Mouse (Mus musculus) midbrain, embryonic 11.5 days (tissue): ENCODE measurements around the gene C1qtnf1. TPM values are rescaled to one million over a fixed set of nuclear protein-coding genes. Genes with fewer than 3 reads are reported as not detected.

ENCODE experiments used
- ATAC-seq: fragments of 200-750 bp; cut with Nextera tagmentation; 2 replicates; pipeline ENCODE4 v1.8.0; 2017; ENCODE audit warnings: moderate TSS enrichment, moderate library complexity; ENCODE audit not compliant: low FRiP score
- DNase-seq: peaks from one replicate; pipeline ENCODE4 v3.0.0; 2015; ENCODE audit warnings: low spot score; ENCODE audit errors: missing footprints
- H3K27ac ChIP-seq: fragments of 300-500 bp; sonication (generic); 2 replicates; pipeline ENCODE4 v1.5.1; 2014; ENCODE audit warnings: low read depth, low read length
- H3K27me3 ChIP-seq: fragments of 300-500 bp; sonication (generic); 2 replicates; pipeline ENCODE4 v1.6.1; 2014; ENCODE audit warnings: mild to moderate bottlenecking, low read length, moderate library complexity, mixed read lengths; ENCODE audit not compliant: control insufficient read depth, insufficient read depth
- H3K36me3 ChIP-seq: fragments of 300-500 bp; sonication (generic); 2 replicates; pipeline ENCODE4 v1.6.1; 2014; ENCODE audit warnings: mild to moderate bottlenecking, low read length, moderate library complexity, mixed read lengths; ENCODE audit not compliant: control insufficient read depth, insufficient read depth
- H3K4me1 ChIP-seq: fragments of 300-500 bp; sonication (generic); 2 replicates; pipeline ENCODE4 v1.6.1; 2014; ENCODE audit warnings: low read length; ENCODE audit not compliant: control insufficient read depth, insufficient read depth
- H3K4me2 ChIP-seq: fragments of 300-500 bp; sonication (generic); 2 replicates; pipeline ENCODE4 v1.6.1; 2014; ENCODE audit warnings: mild to moderate bottlenecking, moderate library complexity
- H3K4me3 ChIP-seq: fragments of 300-500 bp; sonication (generic); 2 replicates; pipeline ENCODE4 v1.5.1; 2014; ENCODE audit warnings: low read depth, low read length
- H3K9ac ChIP-seq: fragments of 300-500 bp; sonication (generic); 2 replicates; pipeline ENCODE4 v1.6.1; 2014; ENCODE audit warnings: low read length
- H3K9me3 ChIP-seq: fragments of 300-500 bp; sonication (generic); 2 replicates; pipeline ENCODE4 v1.6.1; 2016; ENCODE audit warnings: low read length; ENCODE audit not compliant: control insufficient read depth
- WGBS: fragments of 180-500 bp; shearing (Covaris S2); extraction: QIAGEN DNeasy Blood & Tissue Kit; methylation state at CpG from one replicate; pipeline ENCODE4 v1.1.7; 2014; 5-methylcytosine and 5-hydroxymethylcytosine counted together
- polyA plus RNA-seq: library from polyadenylated mRNA; unstranded; fragments of >200 nt; fragmentation: Nextera tagmentation; extraction: Ambion mirVana; gene quantifications from 2 replicates; pipeline ENCODE4 v1.2.1, GENCODE M21; 2014

C1qtnf1 gene
- polyA plus RNA-seq, 1 experiment from 2014 or later = 2.6 TPM

GRCm38 (mm10) chr11:118442691-118443090 is 14.7 kb downstream of the C1qtnf1 start:
- Histone ChIP-seq H3K4me1 (peaks cover 16% of the 10 kb centered on the region), H3K4me2 (no peak overlapping the region), H3K36me3 (no peaks in the 10 kb centered on the region), H3K27ac (no peak overlapping the region), H3K4me3 (no peak overlapping the region), H3K9me3 (no peaks in the 10 kb centered on the region), H3K9ac (no peak overlapping the region), H3K27me3 (no peaks in the 10 kb centered on the region)
- ATAC-seq (no peak), DNase-seq (no peak)
- 83% methylated on average over 13 of the region's 13 CpGs for WGBS

- Histone ChIP-seq H3K27me3 (no peaks in the 10 kb centered on the region), H3K9me3 (no peaks in the 10 kb centered on the region), H3K27ac (no peak overlapping the region), H3K36me3 (no peaks in the 10 kb centered on the region), H3K4me1 (peaks cover 14% of the 10 kb centered on the region), H3K9ac (no peak overlapping the region), H3K4me3 (no peak overlapping the region), H3K4me2 (no peak overlapping the region)
- DNase-seq (peak; percentile 98), ATAC-seq (peak; percentile 19; the same call in 1 of the 2 replicates)
- 39% methylated on average over 11 of the region's 11 CpGs for WGBS
Observed at GRCm38 (mm10) chr11:118443201-118443970, 15.4 kb downstream of the C1qtnf1 start.

- Histone ChIP-seq H3K4me2 (no peak overlapping the region), H3K9ac (no peak overlapping the region)
- DNase-seq = peak; percentile 97
Observed at GRCm38 (mm10) chr11:118445843-118446242, 17.8 kb downstream of the C1qtnf1 start.

GRCm38 (mm10) chr11:118447346-118447745 is 19.3 kb downstream of the C1qtnf1 start:
- ATAC-seq (no peak), DNase-seq (no peak)
- Histone ChIP-seq H3K36me3 (no peaks in the 10 kb centered on the region), H3K4me2 (no peak overlapping the region), H3K4me3 (no peak overlapping the region), H3K4me1 (no peaks in the 10 kb centered on the region), H3K27me3 (no peaks in the 10 kb centered on the region), H3K27ac (no peak overlapping the region), H3K9me3 (no peaks in the 10 kb centered on the region), H3K9ac (no peak overlapping the region)
- 75% methylated on average over 4 of the region's 4 CpGs for WGBS

More at GRCm38 (mm10) chr11:118445843-118446242, 17.8 kb downstream of the C1qtnf1 start:
- H3K9me3 ChIP-seq = no peaks in the 10 kb centered on the region
- no peaks in the 10 kb centered on the region for H3K36me3 ChIP-seq
- WGBS = 18% methylated on average over 3 of the region's 3 CpGs
- H3K4me3 ChIP-seq = no peak overlapping the region
- ATAC-seq = peak; percentile 63; the same call in 1 of the 2 replicates
- no peaks in the 10 kb centered on the region for H3K27me3 ChIP-seq
- no peak overlapping the region for H3K27ac ChIP-seq
- no peaks in the 10 kb centered on the region for H3K4me1 ChIP-seq

GRCm38 (mm10) chr11:118448385-118448784 is 20.4 kb downstream of the C1qtnf1 start:
- Histone ChIP-seq H3K9me3 (no peaks in the 10 kb centered on the region), H3K27ac (no peak overlapping the region), H3K4me3 (no peak overlapping the region), H3K36me3 (no peaks in the 10 kb centered on the region), H3K4me2 (no peak overlapping the region), H3K27me3 (no peaks in the 10 kb centered on the region), H3K4me1 (no peaks in the 10 kb centered on the region), H3K9ac (no peak overlapping the region)
- DNase-seq (no peak), ATAC-seq (no peak)
- 87% methylated on average over 8 of the region's 8 CpGs for WGBS

GRCm38 (mm10) chr11:118451211-118451610 is 23.2 kb downstream of the C1qtnf1 start:
- H3K9ac ChIP-seq = no peak overlapping the region
- 90% methylated on average over 6 of the region's 6 CpGs for WGBS
- no peak for DNase-seq
- H3K4me2 ChIP-seq = no peak overlapping the region
- H3K36me3 ChIP-seq = no peaks in the 10 kb centered on the region
- no peaks in the 10 kb centered on the region for H3K27me3 ChIP-seq
- no peak for ATAC-seq
- H3K4me3 ChIP-seq = no peak overlapping the region
- H3K4me1 ChIP-seq = no peaks in the 10 kb centered on the region
- no peaks in the 10 kb centered on the region for H3K9me3 ChIP-seq
- no peak overlapping the region for H3K27ac ChIP-seq

- H3K27ac ChIP-seq = no peak overlapping the region
- no peaks in the 10 kb centered on the region for H3K4me1 ChIP-seq
- no peak for ATAC-seq
- WGBS = 59% methylated on average over 2 of the region's 2 CpGs
- no peaks in the 10 kb centered on the region for H3K36me3 ChIP-seq
- H3K9me3 ChIP-seq = no peaks in the 10 kb centered on the region
- H3K27me3 ChIP-seq = no peaks in the 10 kb centered on the region
- no peak overlapping the region for H3K4me2 ChIP-seq
- no peak for DNase-seq
- H3K9ac ChIP-seq = no peak overlapping the region
- H3K4me3 ChIP-seq = no peak overlapping the region
Observed at GRCm38 (mm10) chr11:118452955-118453354, 25.0 kb downstream of the C1qtnf1 start.

GRCm38 (mm10) chr11:118453886-118454671 is 26.1 kb downstream of the C1qtnf1 start:
- WGBS = 73% methylated on average over 11 of the region's 11 CpGs
- H3K9ac ChIP-seq = no peak overlapping the region
- H3K4me3 ChIP-seq = no peak overlapping the region
- H3K36me3 ChIP-seq = no peaks in the 10 kb centered on the region
- H3K9me3 ChIP-seq = no peaks in the 10 kb centered on the region
- H3K27me3 ChIP-seq = no peaks in the 10 kb centered on the region
- ATAC-seq (no peak), DNase-seq (no peak)
- no peaks in the 10 kb centered on the region for H3K4me1 ChIP-seq
- no peak overlapping the region for H3K4me2 ChIP-seq
- no peak overlapping the region for H3K27ac ChIP-seq

GRCm38 (mm10) chr11:118455788-118456187 is 27.8 kb downstream of the C1qtnf1 start:
- no peaks in the 10 kb centered on the region for H3K27me3 ChIP-seq

More at GRCm38 (mm10) chr11:118455788-118456187, 27.8 kb downstream of the C1qtnf1 start:
- Histone ChIP-seq H3K4me1 (no peaks in the 10 kb centered on the region), H3K27ac (no peak overlapping the region), H3K9me3 (no peaks in the 10 kb centered on the region), H3K9ac (no peak overlapping the region), H3K4me3 (no peak overlapping the region), H3K36me3 (no peaks in the 10 kb centered on the region), H3K4me2 (no peak overlapping the region)
- 89% methylated on average over 6 of the region's 6 CpGs for WGBS
- ATAC-seq (no peak), DNase-seq (no peak)
